Mouse (Mus musculus): Measurements from ENCODE around the gene Slc12a8.

DNA sequence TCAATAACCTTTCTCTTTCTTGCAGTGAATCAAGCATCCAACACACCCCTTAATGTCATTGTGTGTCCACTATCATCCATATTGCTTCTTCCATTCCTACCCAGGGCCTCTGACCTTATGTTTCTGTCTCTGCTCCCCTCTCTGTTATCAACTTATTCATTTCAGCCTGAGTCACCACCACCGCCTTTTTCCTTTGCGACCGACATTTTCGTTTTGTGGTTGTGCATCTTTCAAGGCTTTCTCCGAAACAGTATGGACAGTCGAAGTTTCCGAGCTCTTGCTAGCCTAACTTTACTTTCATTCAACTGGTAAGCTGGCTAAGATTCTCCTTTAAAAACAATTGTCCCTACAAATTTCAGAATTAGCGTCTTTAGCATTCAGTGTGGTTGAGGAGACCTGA lies 84.2 kb downstream of the Slc12a8 start:
- TF ChIP-seq CTCF (IDR thresholded peaks at IDR 0.05; ENCODE audit: extremely low read depth, insufficient read depth, low read length), result no peak
- no peak for TF ChIP-seq POLR2A (IDR thresholded peaks at IDR 0.05; ENCODE audit: extremely low read depth, insufficient read depth, low read length)

All from cortical plate, adult 2 months (tissue).